Mouse (Mus musculus): ENCODE measurements around the gene Gm20479. TPM values are rescaled to one million over a fixed set of nuclear protein-coding genes. Genes with fewer than 3 reads are reported as not detected.

The Gm20479 gene
- polyA plus RNA-seq, 1 experiment from 2014 or later = 1.9 TPM

DNA sequence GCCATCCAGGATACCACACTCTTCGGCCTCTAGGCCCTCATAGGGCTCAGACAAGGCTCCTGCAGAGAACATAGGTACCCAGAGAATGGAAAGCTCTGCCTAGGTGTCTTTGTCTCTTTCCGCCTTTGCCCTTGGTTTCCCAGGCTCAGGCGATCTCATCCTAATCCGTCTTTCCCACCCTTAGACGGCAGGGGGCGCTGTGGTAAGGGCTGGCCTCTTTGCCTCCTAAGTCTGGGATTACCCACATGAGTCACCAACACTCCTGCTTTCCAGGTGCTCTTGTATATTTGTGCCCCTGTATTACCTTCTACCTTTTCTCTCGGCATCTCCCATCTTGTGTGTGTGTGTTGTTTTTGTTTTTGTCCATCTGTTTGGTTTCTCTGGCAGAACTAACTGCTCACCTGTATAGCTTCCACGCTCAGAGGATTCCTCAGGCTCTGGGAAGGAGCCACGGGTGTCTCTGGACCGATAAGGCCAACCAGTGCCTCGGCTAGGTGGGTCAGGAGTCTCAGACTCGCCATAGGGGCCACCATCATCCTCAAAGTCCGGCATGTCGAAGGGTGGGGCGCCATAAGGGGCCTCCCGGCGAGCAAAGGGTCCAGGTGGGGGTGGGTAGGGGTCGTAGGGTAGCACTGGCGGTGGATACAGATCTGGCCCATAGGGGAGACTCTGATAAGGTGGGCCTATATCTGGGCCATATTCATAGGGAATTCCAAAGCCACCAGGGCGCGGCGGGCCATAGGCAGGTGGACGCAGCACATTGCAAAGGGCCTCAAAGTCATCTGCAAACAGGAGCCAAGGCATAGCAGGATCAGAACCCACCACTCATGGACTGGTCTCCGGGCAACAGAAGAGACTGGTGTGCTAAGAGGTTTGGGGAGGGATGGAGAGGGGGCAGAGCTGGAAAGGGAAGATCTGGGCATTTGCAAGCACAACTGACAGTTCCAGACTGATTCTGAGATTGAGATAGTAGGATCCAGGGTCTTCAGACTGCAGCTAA is 50.8 kb downstream of the Gm20479 start:
- 78% methylated on average over 24 of the region's 24 CpGs for WGBS
- no peaks in the 10 kb centered on the region for H3K36me3 ChIP-seq (ENCODE audit: control insufficient read depth, insufficient read depth, low read length)

DNA sequence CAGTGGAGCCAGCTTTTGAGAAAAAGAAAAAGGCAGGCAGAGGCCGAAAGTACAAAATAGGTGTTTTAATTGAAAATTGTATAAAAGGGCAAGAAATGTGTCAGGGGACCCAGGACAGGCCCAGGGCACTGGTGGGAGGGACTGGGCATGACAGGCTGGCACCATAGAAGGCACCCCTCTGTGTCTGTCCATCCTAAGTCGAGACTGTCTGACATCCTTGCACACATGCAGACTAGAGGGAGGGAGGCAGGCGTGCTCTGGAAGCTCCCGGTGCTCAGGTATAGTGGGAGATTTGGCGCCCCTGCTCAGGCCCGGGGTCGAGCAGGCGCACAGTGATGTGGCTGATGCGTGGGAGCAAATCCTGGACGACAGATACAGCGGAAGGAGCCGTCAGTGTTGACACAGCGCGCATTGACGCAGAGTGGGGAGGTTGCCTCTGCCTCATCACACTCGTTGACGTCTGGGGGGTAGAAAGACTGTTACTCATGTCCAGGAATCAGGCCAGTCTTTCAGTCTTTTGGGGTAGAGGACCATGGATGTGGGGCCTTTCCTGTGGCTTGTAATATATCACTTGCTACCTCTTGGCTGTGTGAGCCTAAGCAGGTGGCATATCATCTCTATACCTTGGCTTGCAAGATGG is 52.0 kb downstream of the Gm20479 start:
- Histone ChIP-seq H3K36me3 (ENCODE audit: control insufficient read depth, insufficient read depth, low read length) (no peaks in the 10 kb centered on the region), H3K27me3 (ENCODE audit: control insufficient read depth, insufficient read depth, low read length) (peaks cover 3% of the 10 kb centered on the region; the same call in 1 of the 2 replicates), H3K9ac (ENCODE audit: low read depth, low read length) (no peak overlapping the region), H3K4me3 (ENCODE audit: low read length) (no peak overlapping the region), H3K4me2 (replicated peaks; ENCODE audit: low read depth, low read length) (no peak overlapping the region), H3K9me3 (ENCODE audit: control insufficient read depth, low read length) (no peaks in the 10 kb centered on the region), H3K4me1 (ENCODE audit: control insufficient read depth, insufficient read depth, low read length) (peaks cover 10% of the 10 kb centered on the region; the same call in 1 of the 2 replicates), H3K27ac (ENCODE audit: low read depth, low read length) (no peak overlapping the region)
- 80% methylated on average over 17 of the region's 17 CpGs for WGBS
- no peak for ATAC-seq (ENCODE audit: low FRiP score, low TSS enrichment)

More for the DNA sequence above, 50.8 kb downstream of the Gm20479 start:
- Histone ChIP-seq H3K27me3 (ENCODE audit: control insufficient read depth, insufficient read depth, low read length) (peaks cover 3% of the 10 kb centered on the region; the same call in 1 of the 2 replicates), H3K4me2 (replicated peaks; ENCODE audit: low read depth, low read length) (no peak overlapping the region), H3K4me3 (ENCODE audit: low read length) (no peak overlapping the region), H3K27ac (ENCODE audit: low read depth, low read length) (no peak overlapping the region), H3K9me3 (ENCODE audit: control insufficient read depth, low read length) (no peaks in the 10 kb centered on the region), H3K4me1 (ENCODE audit: control insufficient read depth, insufficient read depth, low read length) (peaks cover 13% of the 10 kb centered on the region), H3K9ac (ENCODE audit: low read depth, low read length) (no peak overlapping the region)
- ATAC-seq (ENCODE audit: low FRiP score, low TSS enrichment) = no peak

Other genes starting within 250 kb of the Gm20479 start
- not detected in 2 replicates for gene Cyp2f2, start 237.5 kb downstream of the Gm20479 start, polyA plus RNA-seq (2014; fragmentation: Nextera tagmentation; extraction: Ambion mirVana)
- not detected in 2 replicates for gene Cyp2t4, start 203.7 kb downstream of the Gm20479 start, polyA plus RNA-seq (2014; fragmentation: Nextera tagmentation; extraction: Ambion mirVana)
- 33.1 and 37.8 TPM in 2 replicates for gene Egln2, start 190.6 kb downstream of the Gm20479 start, polyA plus RNA-seq (2014; fragmentation: Nextera tagmentation; extraction: Ambion mirVana)
- gene Rab4b, start 178.5 kb downstream of the Gm20479 start, polyA plus RNA-seq (2014; fragmentation: Nextera tagmentation; extraction: Ambion mirVana) = 51.5 and 60.2 TPM in 2 replicates
- not detected in 2 replicates for gene Gm21983, start 176.3 kb downstream of the Gm20479 start, polyA plus RNA-seq (2014; fragmentation: Nextera tagmentation; extraction: Ambion mirVana)
- 24.5 and 30.8 TPM in 2 replicates for gene Mia, start 176.3 kb downstream of the Gm20479 start, polyA plus RNA-seq (2014; fragmentation: Nextera tagmentation; extraction: Ambion mirVana)
- gene BC024978, start 161.6 kb downstream of the Gm20479 start, polyA plus RNA-seq (2014; fragmentation: Nextera tagmentation; extraction: Ambion mirVana) = 2.9 and 4.5 TPM in 2 replicates
- 322 and 327 TPM in 2 replicates for gene Snrpa, start 161.1 kb downstream of the Gm20479 start, polyA plus RNA-seq (2014; fragmentation: Nextera tagmentation; extraction: Ambion mirVana)
- gene Itpkc, start 128.8 kb downstream of the Gm20479 start, polyA plus RNA-seq (2014; fragmentation: Nextera tagmentation; extraction: Ambion mirVana) = 4.2 and 5.2 TPM in 2 replicates
- gene Coq8b, start 124.4 kb downstream of the Gm20479 start, polyA plus RNA-seq (2014; fragmentation: Nextera tagmentation; extraction: Ambion mirVana) = 15.9 and 17.1 TPM in 2 replicates
- 9.1 and 10.8 TPM in 2 replicates for gene Numbl, start 99.0 kb downstream of the Gm20479 start, polyA plus RNA-seq (2014; fragmentation: Nextera tagmentation; extraction: Ambion mirVana)
- gene Ltbp4, start 19.7 kb downstream of the Gm20479 start, polyA plus RNA-seq (2014; fragmentation: Nextera tagmentation; extraction: Ambion mirVana) = 23.4 and 26.0 TPM in 2 replicates
- 38.4 and 41.0 TPM in 2 replicates for gene Shkbp1, start 1.4 kb downstream of the Gm20479 start, polyA plus RNA-seq (2014; fragmentation: Nextera tagmentation; extraction: Ambion mirVana)
- gene Sptbn4, start 90.3 kb upstream of the Gm20479 start, polyA plus RNA-seq (2014; fragmentation: Nextera tagmentation; extraction: Ambion mirVana) = 0.39 and 0.54 TPM in 2 replicates
- 40.6 and 41.2 TPM in 2 replicates for gene Blvrb, start 90.6 kb upstream of the Gm20479 start, polyA plus RNA-seq (2014; fragmentation: Nextera tagmentation; extraction: Ambion mirVana)
- 25.1 TPM in 2 replicates for gene Sertad3, start 116.3 kb upstream of the Gm20479 start, polyA plus RNA-seq (2014; fragmentation: Nextera tagmentation; extraction: Ambion mirVana)
- 35.6 and 43.1 TPM in 2 replicates for gene Sertad1, start 129.5 kb upstream of the Gm20479 start, polyA plus RNA-seq (2014; fragmentation: Nextera tagmentation; extraction: Ambion mirVana)
- 1.2 and 1.6 TPM in 2 replicates for gene Prx, start 141.9 kb upstream of the Gm20479 start, polyA plus RNA-seq (2014; fragmentation: Nextera tagmentation; extraction: Ambion mirVana)
- 0.80 and 1.1 TPM in 2 replicates for gene Hipk4, start 165.8 kb upstream of the Gm20479 start, polyA plus RNA-seq (2014; fragmentation: Nextera tagmentation; extraction: Ambion mirVana)
- gene Pld3, start 195.8 kb upstream of the Gm20479 start, polyA plus RNA-seq (2014; fragmentation: Nextera tagmentation; extraction: Ambion mirVana) = 63.9 and 78.8 TPM in 2 replicates
- gene 2310022A10Rik, start 195.8 kb upstream of the Gm20479 start, polyA plus RNA-seq (2014; fragmentation: Nextera tagmentation; extraction: Ambion mirVana) = 19.7 and 21.4 TPM in 2 replicates
- gene Akt2, start 234.1 kb upstream of the Gm20479 start, polyA plus RNA-seq (2014; fragmentation: Nextera tagmentation; extraction: Ambion mirVana) = 63.4 and 96.7 TPM in 2 replicates

Measured in kidney, embryonic 14.5 days (tissue).